Mouse (Mus musculus) B cell, adult (primary cell): Measurements from ENCODE around the gene Ube2o. TPM values are rescaled to one million over a fixed set of nuclear protein-coding genes. Genes with fewer than 3 reads are reported as not detected.

ENCODE experiments used
- total RNA-seq: library from RNA; stranded (reverse); gene quantifications from 4 replicates; pipeline ENCODE4 v1.2.4, GENCODE M21; 2023; ENCODE audit not compliant: inconsistent age

The Ube2o gene
- total RNA-seq: 22.5 to 26.3 TPM (median 24.5 TPM) in 4 replicates

GRCm38 (mm10) chr11:116581376-116581814 lies at the start of gene Ube2o:
TSS of gene Ube2o (minus strand) at chr11:116581447.

GRCm38 (mm10) chr11:116626299-116627071 lies 45.2 kb upstream of the Ube2o start, which contains the start of gene Rhbdf2:
TSS of gene Rhbdf2 (minus strand) at chr11:116627019.

GRCm38 (mm10) chr11:116586310-116586709 lies 5.1 kb upstream of the Ube2o start, which contains the start of gene Aanat:
TSS of gene Aanat (plus strand) at chr11:116586432.

GRCm38 (mm10) chr11:116530187-116531147 lies 50.8 kb downstream of the Ube2o start, which contains the start of gene Sphk1:
TSS of gene Sphk1 (plus strand) at chr11:116530925.

GRCm38 (mm10) chr11:116493795-116494252 lies 87.4 kb downstream of the Ube2o start, which contains the start of gene Prpsap1:
TSS of gene Prpsap1 (minus strand) at chr11:116494202.

Other genes with a start within 250 kb of the Ube2o start
- 0.99 to 2.1 TPM (median 1.2 TPM) in 4 replicates for gene Foxj1, start 246.0 kb downstream of the Ube2o start, total RNA-seq
- 36.7 to 69.1 TPM (median 49.1 TPM) in 4 replicates for gene Rnf157, start 168.4 kb downstream of the Ube2o start, total RNA-seq
- 67.5 to 79.6 TPM (median 71.8 TPM) in 4 replicates for gene Ubald2, start 147.4 kb downstream of the Ube2o start, total RNA-seq
- 0.18 TPM in 1 of 4 replicates, not detected in the others for gene Qrich2, start 115.2 kb downstream of the Ube2o start, total RNA-seq
- 79.3 to 86.5 TPM (median 80.9 TPM) in 4 replicates for gene Prpsap1, start 87.2 kb downstream of the Ube2o start, total RNA-seq
- gene Sphk1, start 50.5 kb downstream of the Ube2o start, total RNA-seq: 0.27 to 0.51 TPM (median 0.36 TPM) in 4 replicates
- not detected in 4 replicates for gene Aanat, start 5.0 kb upstream of the Ube2o start, total RNA-seq
- gene Rhbdf2, start 45.6 kb upstream of the Ube2o start, total RNA-seq: 76.5 to 83.8 TPM (median 80.3 TPM) in 4 replicates
- gene Prcd, start 72.1 kb upstream of the Ube2o start, total RNA-seq: not detected in 4 replicates
- gene Cygb, start 72.9 kb upstream of the Ube2o start, total RNA-seq: not detected in 4 replicates
- gene St6galnac1, start 194.1 kb upstream of the Ube2o start, total RNA-seq: not detected in 4 replicates
- not detected in 4 replicates for gene Mxra7, start 246.6 kb upstream of the Ube2o start, total RNA-seq